Mouse (Mus musculus) embryonic facial prominence, embryonic 14.5 days (tissue): ENCODE results near the gene Rab37. TPM values are rescaled to one million over a fixed set of nuclear protein-coding genes. Genes with fewer than 3 reads are reported as not detected.

Experiments used
- ATAC-seq: fragments of 200-750 bp; cut with Nextera tagmentation; 2 replicates; pipeline ENCODE4 v1.8.0; 2017; ENCODE audit warnings: low read depth, moderate number of reproducible peaks, moderate TSS enrichment
- DNase-seq: peaks from one replicate; pipeline ENCODE4 v3.0.0-alpha.2; 2015; ENCODE audit warnings: low spot score
- H3K27ac ChIP-seq: fragments of 300-500 bp; sonication (generic); replicated peaks from 2 replicates; pipeline ENCODE4 v1.5.1; 2014; ENCODE audit warnings: low read depth, mild to moderate bottlenecking, low read length, moderate library complexity
- H3K27me3 ChIP-seq: fragments of 300-500 bp; sonication (generic); replicated peaks from 2 replicates; pipeline ENCODE4 v1.6.1; 2014; ENCODE audit warnings: low read length; ENCODE audit not compliant: control insufficient read depth, insufficient read depth
- H3K36me3 ChIP-seq: fragments of 300-500 bp; sonication (generic); 2 replicates; pipeline ENCODE4 v1.6.1; 2014; ENCODE audit warnings: low read length, mixed read lengths; ENCODE audit not compliant: control insufficient read depth, insufficient read depth
- H3K4me1 ChIP-seq: fragments of 300-500 bp; sonication (generic); 2 replicates; pipeline ENCODE4 v1.6.1; 2014; ENCODE audit warnings: antibody characterized with exemption, low read length; ENCODE audit not compliant: control insufficient read depth, insufficient read depth
- H3K4me2 ChIP-seq: fragments of 300-500 bp; sonication (generic); 2 replicates; pipeline ENCODE4 v1.6.1; 2014; ENCODE audit warnings: low read depth, mild to moderate bottlenecking, low read length, moderate library complexity, mixed read lengths
- H3K4me3 ChIP-seq: fragments of 300-500 bp; sonication (generic); 2 replicates; pipeline ENCODE4 v1.5.1; 2014; ENCODE audit warnings: low read depth, mild to moderate bottlenecking, low read length
- H3K9ac ChIP-seq: fragments of 300-500 bp; sonication (generic); 2 replicates; pipeline ENCODE4 v1.6.1; 2014; ENCODE audit warnings: low read depth, mild to moderate bottlenecking, low read length, moderate library complexity, mixed read lengths
- H3K9me3 ChIP-seq: fragments of 300-500 bp; sonication (generic); 2 replicates; pipeline ENCODE4 v1.6.1; 2016; ENCODE audit warnings: low read length; ENCODE audit not compliant: control insufficient read depth
- WGBS: fragments of 180-500 bp; shearing (Covaris S2); extraction: QIAGEN DNeasy Blood & Tissue Kit; methylation state at CpG from one replicate; pipeline ENCODE4 v1.1.7; 2014; 5-methylcytosine and 5-hydroxymethylcytosine counted together
- polyA plus RNA-seq: library from polyadenylated mRNA; unstranded; fragments of >200 nt; fragmentation: Nextera tagmentation; extraction: Ambion mirVana; gene quantifications from 2 replicates; pipeline ENCODE4 v1.2.1, GENCODE M21; 2014

Rab37 gene
- polyA plus RNA-seq, 1 experiment from 2014 or later: 1.6 TPM

GRCm38 (mm10) chr11:115179881-115180280, 88.7 kb downstream of the Rab37 start:
- DNase-seq (no peak), ATAC-seq (no peak)
- no peak overlapping the region for H3K9ac ChIP-seq
- H3K4me1 ChIP-seq: peaks cover 20% of the 10 kb centered on the region
- 0 out of 2 replicates have a peak, but pooled peaks cover 2% of the 10 kb centered on the region for H3K27me3 ChIP-seq
- H3K27ac ChIP-seq: no peak overlapping the region
- H3K4me2 ChIP-seq: no peak overlapping the region
- H3K36me3 ChIP-seq: peaks cover 8% of the 10 kb centered on the region; the same call in 1 of the 2 replicates
- WGBS: 74% methylated on average over 6 of the region's 6 CpGs
- H3K4me3 ChIP-seq: no peak overlapping the region
- H3K9me3 ChIP-seq: no peaks in the 10 kb centered on the region

DNA sequence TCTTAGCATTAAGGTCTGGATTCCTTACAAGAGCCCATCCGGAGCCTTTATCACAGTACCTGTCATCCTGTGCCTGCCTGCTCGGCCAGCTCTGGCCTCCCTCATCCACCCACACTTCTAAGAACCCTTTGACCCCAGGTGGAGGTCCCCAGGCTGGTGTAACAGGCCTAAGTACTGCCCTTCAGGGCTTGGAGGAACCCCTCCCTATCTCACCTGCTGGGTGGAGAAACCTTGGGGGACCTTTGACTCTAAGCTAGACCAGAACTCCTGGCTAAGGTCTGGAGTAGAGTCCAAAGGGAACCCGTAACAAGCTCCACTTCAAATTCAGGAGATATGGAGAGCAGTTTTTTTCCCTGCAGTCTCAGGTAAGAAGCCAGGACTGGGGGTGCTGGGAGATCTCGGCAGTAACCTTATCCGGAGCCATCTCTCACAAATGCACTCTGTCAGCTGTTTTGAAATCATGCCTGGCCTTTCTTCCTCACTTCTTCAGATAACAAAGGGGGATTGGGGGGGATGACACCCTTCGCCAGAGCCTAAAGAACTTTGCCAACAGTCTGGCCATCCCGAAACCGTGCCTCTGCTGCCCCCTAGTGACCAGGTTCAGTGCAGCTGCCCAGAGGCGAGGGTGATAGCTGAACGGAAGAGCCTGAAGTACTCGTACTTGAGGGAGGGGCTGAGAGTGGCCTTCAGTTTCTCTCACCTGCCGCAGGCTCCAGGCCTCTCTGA, 90.8 kb downstream of the Rab37 start:
- no peaks in the 10 kb centered on the region for H3K27me3 ChIP-seq
- WGBS: 20% methylated on average over 12 of the region's 12 CpGs

GRCm38 (mm10) chr11:115184973-115185372, 93.7 kb downstream of the Rab37 start:
- DNase-seq (no peak), ATAC-seq (no peak)
- Histone ChIP-seq H3K4me3 (no peak overlapping the region), H3K4me1 (peaks cover 11% of the 10 kb centered on the region; the same call in 1 of the 2 replicates), H3K27ac (no peak overlapping the region), H3K4me2 (no peak overlapping the region), H3K27me3 (no peaks in the 10 kb centered on the region), H3K36me3 (peaks cover 8% of the 10 kb centered on the region; the same call in 1 of the 2 replicates), H3K9ac (no peak overlapping the region), H3K9me3 (no peaks in the 10 kb centered on the region)
- 61% methylated on average over 4 of the region's 4 CpGs for WGBS

More for the DNA sequence above, 90.8 kb downstream of the Rab37 start:
- DNase-seq (peak; percentile 59), ATAC-seq (no peak)
- peaks cover 15% of the 10 kb centered on the region for H3K4me1 ChIP-seq
- H3K9ac ChIP-seq: no peak overlapping the region
- no peak overlapping the region for H3K4me3 ChIP-seq
- H3K4me2 ChIP-seq: no peak overlapping the region
- H3K27ac ChIP-seq: no peak overlapping the region
- no peaks in the 10 kb centered on the region for H3K9me3 ChIP-seq
- peaks cover 8% of the 10 kb centered on the region; the same call in 1 of the 2 replicates for H3K36me3 ChIP-seq

GRCm38 (mm10) chr11:115187224-115187639, 96.0 kb downstream of the Rab37 start, which contains the start of gene Tmem104:
Gene Tmem104 (plus strand): TSS chr11:115187487.
- Histone ChIP-seq H3K9me3 (no peaks in the 10 kb centered on the region), H3K4me2 (peak within 1 kb of the TSS; percentile 64), H3K9ac (peak within 1 kb of the TSS; percentile 73), H3K27ac (peak within 1 kb of the TSS; percentile 65), H3K4me3 (peak within 1 kb of the TSS; percentile 56), H3K36me3 (no peaks in the 10 kb centered on the region), H3K27me3 (no peaks in the 10 kb centered on the region), H3K4me1 (peaks cover 11% of the 10 kb centered on the region; the same call in 1 of the 2 replicates)
- ATAC-seq: peak; percentile 96
- WGBS: 0% methylated on average over 38 of the region's 39 CpGs
- DNase-seq: peak; percentile 99

- peak within 1 kb of the TSS; percentile 64 for H3K4me2 ChIP-seq
- H3K9me3 ChIP-seq: no peaks in the 10 kb centered on the region
- peak within 1 kb of the TSS; percentile 73 for H3K9ac ChIP-seq
- H3K4me1 ChIP-seq: peaks cover 11% of the 10 kb centered on the region; the same call in 1 of the 2 replicates
- peak within 1 kb of the TSS; percentile 65 for H3K27ac ChIP-seq
- no peaks in the 10 kb centered on the region for H3K36me3 ChIP-seq
- no peak; the same call in 1 of the 2 replicates for ATAC-seq
- H3K4me3 ChIP-seq: peak within 1 kb of the TSS; percentile 56
- WGBS: 7% methylated on average over 12 of the region's 12 CpGs
- DNase-seq: no peak
- H3K27me3 ChIP-seq: no peaks in the 10 kb centered on the region
Measured at GRCm38 (mm10) chr11:115187693-115188092, 96.5 kb downstream of the Rab37 start, which contains the start of gene Nat9. Gene Nat9 (minus strand): TSS chr11:115187859.

DNA sequence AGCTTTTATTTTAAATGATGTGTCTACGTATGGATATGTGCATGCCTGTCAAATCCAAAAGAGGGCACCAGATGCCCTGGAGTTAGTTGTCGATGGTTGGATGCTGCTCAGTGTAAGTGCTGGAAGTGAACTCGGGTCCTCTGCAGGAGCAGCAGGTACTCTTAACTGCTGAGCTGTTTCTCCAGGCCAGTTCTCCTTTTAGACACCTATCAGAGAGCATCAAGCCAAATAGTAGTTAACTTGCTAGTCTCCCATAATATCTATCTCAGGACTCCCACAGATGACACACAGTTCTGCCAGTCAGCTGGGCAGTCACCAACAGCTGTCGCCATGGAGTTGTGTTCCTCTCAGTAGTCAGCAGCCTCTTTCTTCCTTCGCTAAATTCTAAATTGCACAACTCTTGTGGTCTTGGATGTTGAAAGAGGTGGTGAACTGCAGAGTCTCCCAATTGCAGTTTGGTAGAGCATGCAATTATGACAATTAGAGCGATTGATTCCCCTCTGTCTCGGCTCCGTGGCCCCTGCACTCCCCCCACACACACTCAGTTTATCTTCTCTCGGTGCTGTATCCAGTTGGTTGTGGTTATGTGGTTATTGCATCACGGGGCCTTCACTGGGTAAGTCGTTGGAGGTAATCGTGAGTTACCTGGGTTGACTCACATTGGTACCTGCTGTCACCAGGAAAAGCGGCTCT, 97.5 kb downstream of the Rab37 start:
- Histone ChIP-seq H3K4me3 (no peak overlapping the region), H3K36me3 (no peaks in the 10 kb centered on the region), H3K9me3 (no peaks in the 10 kb centered on the region), H3K27ac (no peak overlapping the region), H3K9ac (no peak overlapping the region), H3K4me2 (peak overlapping the region; percentile 64; the same call in 1 of the 2 replicates), H3K27me3 (no peaks in the 10 kb centered on the region), H3K4me1 (peaks cover 11% of the 10 kb centered on the region; the same call in 1 of the 2 replicates)
- no peak for DNase-seq
- ATAC-seq: no peak
- WGBS: 81% methylated on average over 13 of the region's 13 CpGs

DNA sequence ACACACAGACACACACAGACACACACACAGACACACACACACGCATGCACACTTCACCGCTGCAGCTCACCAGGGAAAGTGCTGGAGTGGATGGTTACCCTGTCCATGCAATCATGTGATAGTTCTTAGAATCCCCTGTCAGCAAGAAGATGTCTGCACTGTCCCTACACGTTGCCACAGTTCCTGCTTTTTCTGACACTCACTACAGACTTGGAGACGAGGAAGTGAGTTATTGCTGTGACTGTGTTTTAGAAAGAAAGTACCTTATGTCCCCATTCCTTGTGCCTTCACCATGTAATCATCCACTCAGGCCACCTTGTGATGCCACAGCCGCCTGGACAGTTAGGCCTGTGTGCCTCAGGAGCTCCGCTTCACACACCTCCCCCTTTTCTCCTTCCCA, 98.1 kb downstream of the Rab37 start:
- H3K27me3 ChIP-seq: no peaks in the 10 kb centered on the region
- H3K36me3 ChIP-seq: no peaks in the 10 kb centered on the region
- DNase-seq (no peak), ATAC-seq (no peak)
- no peak overlapping the region for H3K9ac ChIP-seq
- H3K4me3 ChIP-seq: no peak overlapping the region
- no peaks in the 10 kb centered on the region for H3K9me3 ChIP-seq
- H3K27ac ChIP-seq: no peak overlapping the region
- H3K4me2 ChIP-seq: no peak overlapping the region
- peaks cover 11% of the 10 kb centered on the region; the same call in 1 of the 2 replicates for H3K4me1 ChIP-seq
- 84% methylated on average over 6 of the region's 6 CpGs for WGBS

GRCm38 (mm10) chr11:115192180-115192579, 100.9 kb downstream of the Rab37 start:
- ATAC-seq (no peak), DNase-seq (peak; percentile 32)
- Histone ChIP-seq H3K4me1 (0 out of 2 replicates have a peak, but pooled peaks cover 5% of the 10 kb centered on the region), H3K27ac (no peak overlapping the region), H3K36me3 (0 out of 2 replicates have a peak, but pooled peaks cover under 1% of the 10 kb centered on the region), H3K4me2 (no peak overlapping the region), H3K27me3 (no peaks in the 10 kb centered on the region), H3K4me3 (no peak overlapping the region), H3K9me3 (no peaks in the 10 kb centered on the region), H3K9ac (no peak overlapping the region)
- WGBS: 56% methylated on average over 9 of the region's 9 CpGs
